Mouse (Mus musculus): ENCODE results near the gene Gpx2. TPM values are rescaled to one million over a fixed set of nuclear protein-coding genes. Genes with fewer than 3 reads are reported as not detected.

The Gpx2 gene
- total RNA-seq (2021) (not detected), polyA plus RNA-seq (2012; rRNA removed) (5.0 TPM in 1 of 2 replicates, not detected in the other)
- long read RNA-seq = 0 reads

DNA sequence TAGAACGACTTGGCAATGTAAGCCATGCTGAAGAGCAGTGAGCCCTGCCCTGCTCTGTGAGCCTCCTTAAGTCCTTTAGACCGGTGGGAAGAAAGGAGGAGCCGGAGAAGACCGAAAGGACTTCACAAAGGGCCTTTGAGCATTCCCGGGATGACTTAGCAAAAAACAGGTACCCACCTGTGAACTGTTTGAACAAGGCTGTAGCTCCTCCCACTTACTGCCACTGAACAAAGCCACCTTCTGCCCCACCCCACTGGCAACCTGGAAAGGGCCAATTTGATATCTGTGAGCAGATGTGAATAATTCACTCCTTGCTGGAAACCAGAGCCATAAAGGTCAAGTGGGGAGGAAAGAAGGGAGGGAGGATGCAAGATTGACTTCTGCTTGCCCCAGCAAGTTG lies at the start of gene Gpx2:
Gene Gpx2 (minus strand): TSS at position 205 of the 400 bp plus-strand sequence.
- intact Hi-C loops (cut with DNase I) = no loop called here
- no peak within 1 kb of the TSS for H3K4me3 ChIP-seq
- H3K27me3 ChIP-seq (ENCODE audit: control insufficient read depth, insufficient read depth, low read length) = no peaks in the 10 kb centered on the region
- H3K79me2 ChIP-seq (replicated peaks; ENCODE audit: control insufficient read depth, insufficient read depth, low read length) = no peaks in the 10 kb centered on the region
- TF ChIP-seq CTCF (IDR thresholded peaks at IDR 0.05) (no peak), EP300 (IDR thresholded peaks at IDR 0.05; ENCODE audit: insufficient read depth, low read depth, low read length) (no peak), POLR2A (IDR thresholded peaks at IDR 0.05; ENCODE audit: insufficient read depth, low read depth, low read length) (no peak)
- H3K36me3 ChIP-seq (ENCODE audit: control insufficient read depth, insufficient read depth, low read length) = no peaks in the 10 kb centered on the region
- no peaks in the 10 kb centered on the region for H3K4me1 ChIP-seq (ENCODE audit: control insufficient read depth, insufficient read depth, low read length)
- DNase-seq = no peak
- no peak within 1 kb of the TSS for H3K27ac ChIP-seq
- WGBS = 82% methylated on average over 5 of the region's 5 CpGs
- H3K9ac ChIP-seq (ENCODE audit: low read depth, low read length) = no peak within 1 kb of the TSS

GRCm38 (mm10) chr12:76844346-76845061 lies 49.1 kb upstream of the Gpx2 start:
- DNase-seq = no peak
- intact Hi-C loops (cut with DNase I) = no loop called here
- Histone ChIP-seq H3K9ac (ENCODE audit: low read depth, low read length) (no peak overlapping the region), H3K27me3 (ENCODE audit: control insufficient read depth, insufficient read depth, low read length) (no peaks in the 10 kb centered on the region), H3K4me3 (no peak overlapping the region), H3K4me1 (ENCODE audit: control insufficient read depth, insufficient read depth, low read length) (no peaks in the 10 kb centered on the region), H3K79me2 (replicated peaks; ENCODE audit: control insufficient read depth, insufficient read depth, low read length) (0 out of 2 replicates have a peak, but pooled peaks cover 1% of the 10 kb centered on the region), H3K36me3 (ENCODE audit: control insufficient read depth, insufficient read depth, low read length) (no peaks in the 10 kb centered on the region), H3K27ac (no peak overlapping the region)
- TF ChIP-seq CTCF (IDR thresholded peaks at IDR 0.05) (no peak), EP300 (IDR thresholded peaks at IDR 0.05; ENCODE audit: insufficient read depth, low read depth, low read length) (no peak), POLR2A (IDR thresholded peaks at IDR 0.05; ENCODE audit: insufficient read depth, low read depth, low read length) (no peak)
- 88% methylated on average over 15 of the region's 15 CpGs for WGBS

- Histone ChIP-seq H3K9ac (ENCODE audit: low read depth, low read length) (no peak overlapping the region), H3K27me3 (ENCODE audit: control insufficient read depth, insufficient read depth, low read length) (no peaks in the 10 kb centered on the region), H3K4me3 (no peak overlapping the region), H3K79me2 (replicated peaks; ENCODE audit: control insufficient read depth, insufficient read depth, low read length) (0 out of 2 replicates have a peak, but pooled peaks cover 1% of the 10 kb centered on the region), H3K4me1 (ENCODE audit: control insufficient read depth, insufficient read depth, low read length) (no peaks in the 10 kb centered on the region), H3K27ac (no peak overlapping the region), H3K36me3 (ENCODE audit: control insufficient read depth, insufficient read depth, low read length) (peaks cover 3% of the 10 kb centered on the region)
- no peak for DNase-seq
- intact Hi-C loops (cut with DNase I) = no loop called here
- TF ChIP-seq CTCF (IDR thresholded peaks at IDR 0.05) = no peak
- TF ChIP-seq POLR2A (IDR thresholded peaks at IDR 0.05; ENCODE audit: insufficient read depth, low read depth, low read length) = no peak
- TF ChIP-seq EP300 (IDR thresholded peaks at IDR 0.05; ENCODE audit: insufficient read depth, low read depth, low read length) = no peak
- WGBS = 59% methylated on average over 6 of the region's 6 CpGs
Observed at GRCm38 (mm10) chr12:76840081-76840480, 44.7 kb upstream of the Gpx2 start.

DNA sequence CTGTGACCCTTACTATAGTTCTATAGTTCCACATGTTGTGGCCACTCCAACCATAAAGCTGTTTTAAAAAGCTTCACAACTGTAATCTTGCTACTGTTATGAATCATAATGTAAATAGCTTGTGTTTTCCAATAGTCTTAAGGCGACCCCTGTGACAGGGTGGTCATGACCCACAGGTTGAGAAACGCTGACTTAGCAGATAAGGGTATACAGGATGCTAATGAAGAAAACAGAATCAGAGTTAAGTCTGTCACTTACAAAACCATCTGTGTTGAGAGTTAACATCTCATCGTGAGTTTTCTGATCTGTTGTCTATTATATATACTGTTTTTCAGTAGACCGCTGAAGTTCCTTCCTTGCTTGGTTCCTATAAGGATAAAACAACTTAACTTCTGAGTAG lies 43.9 kb upstream of the Gpx2 start:
- no peaks in the 10 kb centered on the region for H3K4me1 ChIP-seq (ENCODE audit: control insufficient read depth, insufficient read depth, low read length)
- DNase-seq = no peak
- H3K4me3 ChIP-seq = no peak overlapping the region
- no peak overlapping the region for H3K27ac ChIP-seq
- intact Hi-C loops (cut with DNase I) = loop anchor here (5.0 to 10.0 kb wide), 5 partner anchors 72 to 826 kb away; partner anchors contain the start of genes Churc1, Fntb and Fut8
- H3K9ac ChIP-seq (ENCODE audit: low read depth, low read length) = no peak overlapping the region
- H3K36me3 ChIP-seq (ENCODE audit: control insufficient read depth, insufficient read depth, low read length) = peaks cover 3% of the 10 kb centered on the region
- H3K27me3 ChIP-seq (ENCODE audit: control insufficient read depth, insufficient read depth, low read length) = no peaks in the 10 kb centered on the region
- H3K79me2 ChIP-seq (replicated peaks; ENCODE audit: control insufficient read depth, insufficient read depth, low read length) = 0 out of 2 replicates have a peak, but pooled peaks cover 1% of the 10 kb centered on the region
- WGBS = 83% methylated on average over 4 of the region's 4 CpGs
- TF ChIP-seq CTCF (IDR thresholded peaks at IDR 0.05) (no peak), POLR2A (IDR thresholded peaks at IDR 0.05; ENCODE audit: insufficient read depth, low read depth, low read length) (no peak), EP300 (IDR thresholded peaks at IDR 0.05; ENCODE audit: insufficient read depth, low read depth, low read length) (no peak)

- 10% methylated on average over 21 of the region's 21 CpGs for WGBS
- Histone ChIP-seq H3K9ac (ENCODE audit: low read depth, low read length) (peak overlapping the region; percentile 73), H3K4me3 (peak overlapping the region; percentile 87), H3K27me3 (ENCODE audit: control insufficient read depth, insufficient read depth, low read length) (no peaks in the 10 kb centered on the region), H3K27ac (peak overlapping the region; percentile 81), H3K79me2 (replicated peaks; ENCODE audit: control insufficient read depth, insufficient read depth, low read length) (0 out of 2 replicates have a peak, but pooled peaks cover 1% of the 10 kb centered on the region), H3K4me1 (ENCODE audit: control insufficient read depth, insufficient read depth, low read length) (no peaks in the 10 kb centered on the region), H3K36me3 (ENCODE audit: control insufficient read depth, insufficient read depth, low read length) (peaks cover 3% of the 10 kb centered on the region)
- intact Hi-C loops (cut with DNase I) = loop anchor here (1.0 to 10.0 kb wide), 8 partner anchors 41 to 827 kb away; partner anchors contain the start of genes Churc1, Fntb, Fut8 and Max
- no peak for TF ChIP-seq POLR2A (IDR thresholded peaks at IDR 0.05; ENCODE audit: insufficient read depth, low read depth, low read length)
- no peak for TF ChIP-seq EP300 (IDR thresholded peaks at IDR 0.05; ENCODE audit: insufficient read depth, low read depth, low read length)
- no peak for TF ChIP-seq CTCF (IDR thresholded peaks at IDR 0.05)
- DNase-seq = no peak
Observed at GRCm38 (mm10) chr12:76837844-76838650, 42.7 kb upstream of the Gpx2 start.

Measured in heart, adult 2 months (tissue).